Mouse (Mus musculus): ENCODE results near the gene Cd19.
A peak's percentile ranks its signal among the peaks of the same experiment; 100 is the strongest.

- peak; percentile 82 for TF ChIP-seq POLR2A (IDR thresholded peaks at IDR 0.05; ENCODE audit: insufficient read depth, low read depth, low read length)
- TF ChIP-seq CTCF (IDR thresholded peaks at IDR 0.05; ENCODE audit: insufficient read depth, low read depth, low read length), result no peak
Measured at GRCm38 (mm10) chr7:126396298-126397119, 18.2 kb downstream of the Cd19 start, which contains the start of gene Nfatc2ip.
